Mouse (Mus musculus): ENCODE measurements around the gene Pfkp. TPM values are rescaled to one million over a fixed set of nuclear protein-coding genes. Genes with fewer than 3 reads are reported as not detected.
A peak's percentile ranks its signal among the peaks of the same experiment; 100 is the strongest.

Gene Pfkp
- 121 and 191 TPM in 2 replicates for polyA plus RNA-seq (2016; fragmentation: Nextera tagmentation; extraction: Ambion mirVana)

GRCm38 (mm10) chr13:6648669-6649233, at the start of gene Pfkp:
Pfkp (minus strand) TSS chr13:6648777.
- Histone ChIP-seq H3K4me1 (peaks cover 10% of the 10 kb centered on the region), H3K27me3 (ENCODE audit: insufficient read depth, poor library complexity, severe bottlenecking) (no peaks in the 10 kb centered on the region), H3K36me3 (no peaks in the 10 kb centered on the region), H3K27ac (peak within 1 kb of the TSS; percentile 91), H3K9me3 (no peaks in the 10 kb centered on the region), H3K4me3 (peak within 1 kb of the TSS; percentile 85)
- peak; percentile 93 for DNase-seq (ENCODE audit: low spot score)
- WGBS, result 2% methylated on average over 34 of the region's 34 CpGs

GRCm38 (mm10) chr13:6690607-6691006, 42.0 kb upstream of the Pfkp start:
- Histone ChIP-seq H3K4me1 (no peaks in the 10 kb centered on the region), H3K36me3 (no peaks in the 10 kb centered on the region), H3K27me3 (ENCODE audit: insufficient read depth, poor library complexity, severe bottlenecking) (no peaks in the 10 kb centered on the region), H3K9me3 (no peaks in the 10 kb centered on the region), H3K4me3 (no peak overlapping the region), H3K27ac (no peak overlapping the region)
- DNase-seq (ENCODE audit: low spot score), result no peak
- WGBS, result 57% methylated on average over 3 of the region's 3 CpGs

GRCm38 (mm10) chr13:6689962-6690361, 41.4 kb upstream of the Pfkp start:
- no peaks in the 10 kb centered on the region for H3K9me3 ChIP-seq
- 63% methylated on average over 4 of the region's 4 CpGs for WGBS
- no peak for DNase-seq (ENCODE audit: low spot score)
- H3K4me1 ChIP-seq, result no peaks in the 10 kb centered on the region
- no peak overlapping the region for H3K4me3 ChIP-seq
- no peaks in the 10 kb centered on the region for H3K27me3 ChIP-seq (ENCODE audit: insufficient read depth, poor library complexity, severe bottlenecking)
- H3K27ac ChIP-seq, result no peak overlapping the region
- H3K36me3 ChIP-seq, result no peaks in the 10 kb centered on the region

GRCm38 (mm10) chr13:6688790-6689433, 40.3 kb upstream of the Pfkp start:
- Histone ChIP-seq H3K27ac (no peak overlapping the region), H3K36me3 (no peaks in the 10 kb centered on the region), H3K4me1 (no peaks in the 10 kb centered on the region), H3K9me3 (no peaks in the 10 kb centered on the region), H3K27me3 (ENCODE audit: insufficient read depth, poor library complexity, severe bottlenecking) (no peaks in the 10 kb centered on the region), H3K4me3 (no peak overlapping the region)
- no peak for DNase-seq (ENCODE audit: low spot score)
- WGBS, result 50% methylated on average over 7 of the region's 7 CpGs

GRCm38 (mm10) chr13:6666887-6667286, 18.3 kb upstream of the Pfkp start:
- Histone ChIP-seq H3K9me3 (no peaks in the 10 kb centered on the region), H3K4me3 (no peak overlapping the region), H3K4me1 (peaks cover 12% of the 10 kb centered on the region; the same call in 1 of the 2 replicates), H3K27ac (peak overlapping the region; percentile 76), H3K36me3 (no peaks in the 10 kb centered on the region), H3K27me3 (ENCODE audit: insufficient read depth, poor library complexity, severe bottlenecking) (no peaks in the 10 kb centered on the region)
- peak; percentile 83 for DNase-seq (ENCODE audit: low spot score)
- 39% methylated on average over 4 of the region's 4 CpGs for WGBS

GRCm38 (mm10) chr13:6665506-6665905, 16.9 kb upstream of the Pfkp start:
- H3K36me3 ChIP-seq, result no peaks in the 10 kb centered on the region
- H3K4me3 ChIP-seq, result no peak overlapping the region
- 76% methylated on average over 1 of the region's 1 CpGs for WGBS
- H3K4me1 ChIP-seq, result peaks cover 12% of the 10 kb centered on the region; the same call in 1 of the 2 replicates
- H3K9me3 ChIP-seq, result no peaks in the 10 kb centered on the region
- no peak overlapping the region for H3K27ac ChIP-seq
- no peaks in the 10 kb centered on the region for H3K27me3 ChIP-seq (ENCODE audit: insufficient read depth, poor library complexity, severe bottlenecking)
- DNase-seq (ENCODE audit: low spot score), result no peak

- H3K27ac ChIP-seq, result no peak overlapping the region
- no peak overlapping the region for H3K4me3 ChIP-seq
- H3K4me1 ChIP-seq, result peaks cover 12% of the 10 kb centered on the region; the same call in 1 of the 2 replicates
- H3K36me3 ChIP-seq, result no peaks in the 10 kb centered on the region
- no peak for DNase-seq (ENCODE audit: low spot score)
- H3K27me3 ChIP-seq (ENCODE audit: insufficient read depth, poor library complexity, severe bottlenecking), result no peaks in the 10 kb centered on the region
- 62% methylated on average over 5 of the region's 5 CpGs for WGBS
- no peaks in the 10 kb centered on the region for H3K9me3 ChIP-seq
Observed at GRCm38 (mm10) chr13:6664216-6664615, 15.6 kb upstream of the Pfkp start.

- Histone ChIP-seq H3K4me1 (peaks cover 3% of the 10 kb centered on the region; the same call in 1 of the 2 replicates), H3K27me3 (ENCODE audit: insufficient read depth, poor library complexity, severe bottlenecking) (no peaks in the 10 kb centered on the region), H3K9me3 (no peaks in the 10 kb centered on the region), H3K4me3 (no peak overlapping the region), H3K36me3 (no peaks in the 10 kb centered on the region), H3K27ac (no peak overlapping the region)
- WGBS, result 75% methylated on average over 6 of the region's 6 CpGs
- DNase-seq (ENCODE audit: low spot score), result no peak
Observed at GRCm38 (mm10) chr13:6659314-6659713, 10.7 kb upstream of the Pfkp start.

- H3K4me1 ChIP-seq, result peaks cover 3% of the 10 kb centered on the region; the same call in 1 of the 2 replicates
- WGBS, result 71% methylated on average over 2 of the region's 2 CpGs
- H3K4me3 ChIP-seq, result no peak overlapping the region
- no peaks in the 10 kb centered on the region for H3K9me3 ChIP-seq
- H3K36me3 ChIP-seq, result no peaks in the 10 kb centered on the region
- no peaks in the 10 kb centered on the region for H3K27me3 ChIP-seq (ENCODE audit: insufficient read depth, poor library complexity, severe bottlenecking)
- no peak overlapping the region for H3K27ac ChIP-seq
- no peak for DNase-seq (ENCODE audit: low spot score)
Observed at GRCm38 (mm10) chr13:6657300-6657699, 8.7 kb upstream of the Pfkp start.

- Histone ChIP-seq H3K9me3 (no peaks in the 10 kb centered on the region), H3K27me3 (ENCODE audit: insufficient read depth, poor library complexity, severe bottlenecking) (no peaks in the 10 kb centered on the region)
Observed at GRCm38 (mm10) chr13:6649542-6649941, 965 bp upstream of the Pfkp start.

GRCm38 (mm10) chr13:6647992-6648668, 447 bp downstream of the Pfkp start:
- Histone ChIP-seq H3K27me3 (ENCODE audit: insufficient read depth, poor library complexity, severe bottlenecking) (no peaks in the 10 kb centered on the region), H3K27ac (peak overlapping the region; percentile 91), H3K36me3 (no peaks in the 10 kb centered on the region), H3K9me3 (no peaks in the 10 kb centered on the region), H3K4me1 (peaks cover 13% of the 10 kb centered on the region), H3K4me3 (peak overlapping the region; percentile 85)
- no peak for DNase-seq (ENCODE audit: low spot score)
- under 1% methylated on average over 28 of the region's 28 CpGs for WGBS

More at GRCm38 (mm10) chr13:6649542-6649941, 965 bp upstream of the Pfkp start:
- no peak for DNase-seq (ENCODE audit: low spot score)
- H3K4me1 ChIP-seq, result peaks cover 10% of the 10 kb centered on the region
- WGBS, result 74% methylated on average over 3 of the region's 3 CpGs
- no peak overlapping the region for H3K4me3 ChIP-seq
- no peak overlapping the region for H3K27ac ChIP-seq
- H3K36me3 ChIP-seq, result no peaks in the 10 kb centered on the region

GRCm38 (mm10) chr13:6647067-6647991, 1.2 kb downstream of the Pfkp start:
- Histone ChIP-seq H3K9me3 (no peaks in the 10 kb centered on the region), H3K4me3 (peak overlapping the region; percentile 85), H3K27me3 (ENCODE audit: insufficient read depth, poor library complexity, severe bottlenecking) (no peaks in the 10 kb centered on the region), H3K36me3 (no peaks in the 10 kb centered on the region; the same call in 1 of the 2 replicates), H3K27ac (peak overlapping the region; percentile 91), H3K4me1 (peaks cover 21% of the 10 kb centered on the region)
- DNase-seq (ENCODE audit: low spot score), result peak; percentile 87
- under 1% methylated on average over 39 of the region's 39 CpGs for WGBS
